Mouse (Mus musculus) retina, embryonic 14.5 days (tissue): ENCODE data around the gene Arfgef3.
"Not testable (repeated sequence)": the region's sequence is repeated elsewhere in the genome, so short reads cannot be mapped to it uniquely, and the experiment has no call there.

Experiments
- DNase-seq: peaks from one replicate; pipeline ENCODE4 v3.0.0-alpha.2; 2015; ENCODE audit warnings: low spot score

Gene Arfgef3

DNA sequence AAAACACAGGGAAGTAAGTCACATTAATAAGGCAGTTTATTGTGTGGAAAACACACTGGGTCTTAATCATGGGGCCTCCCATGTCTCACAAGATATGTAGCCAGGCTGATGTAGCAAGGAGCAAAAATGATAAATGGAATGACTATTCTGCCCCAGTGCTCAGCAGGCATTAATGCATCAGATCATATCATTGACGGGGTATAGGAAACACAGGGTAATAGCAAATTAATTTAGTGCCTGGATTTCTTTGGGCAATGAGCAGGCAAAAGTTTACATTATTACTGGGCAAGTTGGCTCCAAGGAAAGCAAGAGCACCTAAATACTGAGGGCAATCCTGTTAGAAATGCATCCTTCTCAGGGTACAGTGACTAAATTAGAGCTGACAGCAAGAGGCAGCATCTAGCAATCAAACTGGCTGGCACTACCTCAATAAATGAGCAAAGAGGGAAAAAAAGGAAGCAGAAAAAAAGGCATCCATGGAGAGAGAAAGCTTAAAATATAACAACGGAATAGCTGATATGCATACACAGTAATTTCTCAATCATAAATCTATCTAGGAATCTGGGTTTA lies 62.3 kb downstream of the Arfgef3 start:
- no peak for DNase-seq

DNA sequence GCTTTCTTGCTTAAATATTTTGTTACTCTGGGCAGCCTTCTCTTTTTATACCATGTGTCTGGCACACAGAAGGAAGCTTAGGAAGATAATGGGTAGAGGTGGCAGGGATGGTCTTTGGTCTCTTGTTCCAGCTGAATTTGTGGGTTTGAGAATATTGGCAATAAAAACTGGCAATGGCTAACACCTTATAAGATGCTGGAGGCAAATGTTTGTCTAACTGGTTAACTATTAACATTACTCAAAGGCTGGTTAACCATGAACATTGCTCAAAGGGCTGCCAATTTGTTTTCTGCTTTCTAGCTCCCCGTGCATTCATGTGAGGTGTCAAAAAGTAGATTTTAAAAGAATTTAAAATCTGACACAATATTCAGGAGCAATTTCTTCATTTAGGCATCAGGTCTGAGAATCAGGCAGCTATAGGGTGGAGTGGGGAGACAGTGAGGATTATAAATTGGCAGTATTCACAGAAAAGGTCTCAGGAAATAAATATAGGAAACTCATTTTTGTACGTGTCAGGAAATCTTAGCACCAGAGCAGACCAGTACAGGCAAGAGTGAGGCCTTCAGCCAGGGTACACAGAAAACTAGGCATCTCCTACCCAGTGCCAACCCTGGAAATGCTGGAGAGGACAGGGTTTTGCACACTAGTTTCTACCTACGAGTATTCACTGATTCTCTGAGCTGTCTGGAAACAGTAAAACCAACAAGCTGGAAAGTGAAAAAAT lies 62.9 kb downstream of the Arfgef3 start:
- no peak for DNase-seq

DNA sequence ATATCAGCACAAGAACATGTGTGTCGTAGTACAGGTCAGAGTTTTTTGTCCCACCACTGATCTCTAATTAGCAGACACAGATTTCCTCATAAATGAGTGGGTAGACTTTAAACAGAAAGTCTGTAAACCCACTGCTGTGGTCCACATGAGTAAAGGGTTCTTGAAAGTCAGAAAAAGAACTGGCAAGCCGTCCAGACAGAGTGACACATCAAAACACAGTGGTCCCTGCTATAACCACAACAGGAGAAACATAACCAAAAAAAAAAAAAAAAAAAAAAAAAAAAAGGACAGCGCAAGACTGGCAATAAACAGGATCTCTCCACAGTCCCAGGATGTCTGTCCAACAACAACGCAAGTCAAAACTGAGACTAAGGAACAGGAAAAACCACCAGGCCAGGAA lies 64.9 kb downstream of the Arfgef3 start:
- no peak for DNase-seq

- no peak for DNase-seq
Measured at GRCm38 (mm10) chr10:18664794-18665193, 79.0 kb downstream of the Arfgef3 start.

DNA sequence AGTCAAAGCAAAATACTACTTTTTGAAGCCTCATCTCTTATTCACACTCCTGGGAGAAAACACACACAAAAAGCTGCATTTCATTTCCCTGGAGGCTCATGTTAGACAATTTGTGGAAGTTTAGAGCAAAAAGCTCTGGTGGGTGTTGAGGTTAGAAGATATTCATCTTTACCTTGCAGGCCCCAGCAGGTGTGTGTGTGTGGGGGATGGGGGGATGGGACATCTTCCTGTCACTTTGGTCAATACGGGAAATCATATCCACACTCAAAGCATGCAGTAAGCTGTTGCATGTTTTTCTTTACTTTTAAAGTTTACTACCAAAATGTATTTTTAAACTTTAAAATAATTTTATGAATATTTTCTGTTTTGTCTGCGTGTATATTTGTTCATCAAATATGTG lies 79.7 kb downstream of the Arfgef3 start:
- no peak for DNase-seq

DNA sequence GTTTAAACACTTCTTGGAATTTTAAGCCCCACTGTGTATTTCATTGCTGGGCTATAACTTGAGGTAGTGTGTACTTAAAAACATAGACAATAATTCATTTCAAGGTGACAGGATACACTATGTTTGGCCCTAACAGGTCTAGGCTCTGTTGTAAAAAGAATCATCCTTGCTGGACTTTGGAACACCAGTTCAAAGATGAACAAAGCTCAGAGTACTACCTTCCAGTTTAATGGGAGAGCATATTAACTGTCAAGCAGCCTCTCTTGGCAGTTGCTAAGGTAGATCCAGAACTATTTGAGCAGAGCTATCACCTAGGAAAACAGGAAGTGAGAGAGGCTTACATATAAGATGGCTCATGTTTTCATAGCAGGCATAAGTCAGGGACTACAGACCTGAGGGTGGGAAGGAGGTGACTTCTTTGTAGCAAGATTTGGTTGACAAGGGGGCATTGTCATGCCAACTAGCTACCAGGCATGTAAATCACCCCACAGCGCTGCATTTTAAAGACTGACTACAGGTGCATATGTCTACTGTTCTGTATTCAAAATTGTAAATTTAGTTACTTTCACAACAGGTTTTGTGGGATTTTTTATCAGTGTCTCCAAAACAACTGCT lies 82.0 kb downstream of the Arfgef3 start:
- no peak for DNase-seq

GRCm38 (mm10) chr10:18660998-18661397 lies 82.8 kb downstream of the Arfgef3 start:
- no peak for DNase-seq

DNA sequence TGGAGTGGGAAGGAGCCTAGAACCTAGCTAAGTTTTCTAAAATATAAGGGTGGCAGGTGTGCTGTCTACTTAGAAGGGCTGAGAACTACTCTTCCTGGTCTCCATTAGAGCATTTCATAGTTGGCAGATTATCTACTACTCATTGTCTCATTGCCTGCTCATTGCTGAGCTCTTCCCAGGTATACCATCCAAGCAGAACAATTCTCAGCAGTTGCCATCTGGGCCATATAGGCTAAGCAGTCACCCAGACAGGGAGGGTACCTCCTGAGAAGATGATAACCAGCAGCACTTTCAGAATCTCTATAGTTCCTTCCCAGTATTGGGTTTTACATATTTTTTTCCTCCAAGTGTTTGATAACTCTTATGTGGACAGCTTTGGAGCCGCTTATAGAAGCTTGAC lies 86.2 kb downstream of the Arfgef3 start:
- no peak for DNase-seq

DNA sequence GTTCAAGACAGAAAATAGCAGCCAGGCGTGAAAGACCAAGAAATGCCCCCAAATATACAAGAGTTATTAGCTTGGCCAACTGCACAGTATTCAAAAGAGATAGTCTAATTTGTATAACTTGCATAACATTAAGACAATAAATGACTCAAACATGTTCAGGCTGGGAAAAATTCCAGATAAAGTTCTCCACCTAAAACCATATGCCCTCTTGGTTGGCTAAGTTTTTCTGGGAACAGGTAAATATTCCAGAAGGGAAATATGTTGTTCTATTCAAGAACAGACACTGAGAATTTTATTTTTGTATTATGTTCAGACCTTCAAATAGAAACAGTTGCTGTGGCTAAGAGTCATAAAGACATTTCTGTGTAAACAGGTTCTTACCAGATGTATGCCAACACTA lies 96.7 kb downstream of the Arfgef3 start:
- no peak for DNase-seq

GRCm38 (mm10) chr10:18646035-18646434 lies 97.7 kb downstream of the Arfgef3 start:
- no peak for DNase-seq

DNA sequence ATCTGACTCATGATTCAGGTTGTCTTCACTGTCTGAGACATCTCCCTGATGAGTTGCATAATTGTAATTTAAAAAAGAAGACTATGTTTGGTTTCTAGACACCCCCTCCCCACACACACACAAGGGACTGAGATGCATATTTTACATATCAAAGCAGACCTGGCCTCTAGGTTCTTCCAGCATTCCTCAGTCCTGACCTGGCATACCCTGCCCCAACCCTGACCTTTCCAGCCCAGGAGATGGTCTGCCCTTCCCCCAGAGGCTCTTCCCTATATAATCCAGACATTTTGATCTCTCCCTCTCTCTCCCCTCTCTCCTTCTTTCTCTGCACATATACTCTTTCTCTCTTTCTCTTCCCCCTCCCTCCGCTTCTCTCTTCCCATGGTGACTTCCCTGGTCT lies 99.4 kb downstream of the Arfgef3 start:
- DNase-seq = no peak

GRCm38 (mm10) chr10:18643506-18643905 lies 100.2 kb downstream of the Arfgef3 start:
- DNase-seq = no peak

- DNase-seq = no peak
Measured at GRCm38 (mm10) chr10:18642854-18643253, 100.9 kb downstream of the Arfgef3 start.

GRCm38 (mm10) chr10:18640596-18640995 lies 103.2 kb downstream of the Arfgef3 start:
- no peak for DNase-seq

DNA sequence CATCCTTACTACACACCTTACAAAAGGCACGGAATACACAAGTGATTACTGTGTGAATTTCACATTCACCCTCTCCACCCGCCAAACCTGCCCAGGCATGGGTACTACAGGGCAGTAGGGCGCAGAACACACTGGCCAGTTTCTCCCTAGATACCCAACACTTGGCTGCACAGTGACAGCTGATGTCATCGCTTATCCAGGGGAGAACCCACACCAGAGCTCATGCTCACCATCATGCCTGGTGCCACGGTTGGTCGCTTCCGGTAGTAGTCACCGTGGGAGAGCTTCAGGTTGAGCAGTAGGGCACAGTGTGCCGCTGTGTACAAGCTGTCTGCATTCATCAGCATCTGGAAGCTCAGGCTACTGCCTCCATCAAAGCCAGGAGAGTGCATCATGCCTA lies 108.3 kb downstream of the Arfgef3 start:
- no peak for DNase-seq

- no peak for DNase-seq
Measured at GRCm38 (mm10) chr10:18634405-18634985, 109.3 kb downstream of the Arfgef3 start.

DNA sequence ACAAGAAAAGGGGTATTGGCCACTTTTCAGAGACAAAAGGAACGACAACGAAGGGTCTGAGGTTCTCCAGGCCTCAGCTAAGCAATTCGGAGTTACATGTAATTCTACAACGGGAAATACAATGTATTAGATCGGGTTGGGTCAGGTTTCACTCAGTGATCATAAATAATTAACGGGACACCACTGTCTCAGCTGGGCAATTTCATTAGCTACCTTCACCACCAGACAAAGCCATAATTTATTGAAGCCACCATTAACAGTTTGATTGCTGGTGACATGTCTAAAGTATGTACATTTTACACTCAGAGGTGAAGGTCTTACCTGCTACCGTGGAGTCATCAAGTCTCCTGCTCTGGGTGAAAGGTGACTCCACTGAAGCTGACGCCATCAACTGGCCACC lies 113.3 kb downstream of the Arfgef3 start:
- DNase-seq = peak; percentile 35

- DNase-seq = no peak
Measured at GRCm38 (mm10) chr10:18627530-18627929, 116.2 kb downstream of the Arfgef3 start.

GRCm38 (mm10) chr10:18612796-18613195 lies 131.0 kb downstream of the Arfgef3 start:
- no peak for DNase-seq

DNA sequence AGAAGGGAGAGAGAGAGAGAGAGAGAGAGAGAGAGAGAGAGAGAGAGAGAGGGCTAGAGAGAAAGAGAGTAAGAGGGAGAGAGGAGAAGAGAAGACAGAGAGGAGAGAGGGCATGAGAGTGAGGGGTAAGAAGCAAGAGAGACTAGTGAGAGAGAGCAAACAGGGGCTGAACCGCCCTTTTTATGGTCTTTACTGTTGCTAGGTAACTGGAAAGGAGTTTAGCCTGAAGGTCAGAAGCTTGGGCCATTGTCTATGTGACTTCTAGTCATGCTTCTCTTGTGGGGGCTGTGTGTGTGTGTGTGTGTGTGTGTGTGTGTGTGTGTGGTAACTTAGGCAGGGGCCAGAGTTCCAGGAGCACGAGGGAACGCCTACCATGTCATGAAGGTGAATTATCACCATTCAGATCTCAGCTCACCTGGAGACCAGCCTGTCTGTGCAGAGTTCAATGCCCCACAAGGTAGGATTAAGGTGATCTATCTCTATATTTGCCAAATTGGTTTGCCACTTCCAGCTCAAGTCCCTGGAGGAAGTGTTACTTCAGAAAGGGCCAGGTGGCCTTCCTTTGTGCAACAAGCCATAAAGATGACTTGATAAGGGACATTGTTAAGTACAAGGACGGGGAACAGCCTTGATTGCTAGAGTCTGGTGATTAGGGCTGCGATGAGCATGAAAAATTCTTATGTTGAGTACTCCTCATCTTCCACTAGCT lies 138.8 kb downstream of the Arfgef3 start:
- DNase-seq = not testable (repeated sequence)

DNA sequence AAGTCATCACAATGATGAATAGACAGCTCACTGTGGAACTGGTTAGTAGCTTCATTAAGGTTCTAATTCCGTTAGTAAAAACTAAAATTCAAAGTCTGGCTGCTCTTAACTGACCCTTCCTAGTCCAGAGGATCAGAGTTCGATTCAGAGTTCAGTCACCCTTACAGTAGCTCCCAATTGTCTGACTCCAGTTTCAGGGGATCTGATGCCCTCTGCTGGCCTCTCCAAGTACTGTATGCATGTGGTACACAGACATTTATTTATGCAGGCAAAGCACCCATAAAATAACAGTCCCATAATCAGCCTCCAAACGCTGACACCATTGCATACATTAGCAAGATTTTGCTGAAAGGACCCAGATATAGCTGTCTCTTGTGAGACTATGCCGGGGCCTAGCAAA lies 141.7 kb downstream of the Arfgef3 start:
- peak; percentile 84 for DNase-seq

DNA sequence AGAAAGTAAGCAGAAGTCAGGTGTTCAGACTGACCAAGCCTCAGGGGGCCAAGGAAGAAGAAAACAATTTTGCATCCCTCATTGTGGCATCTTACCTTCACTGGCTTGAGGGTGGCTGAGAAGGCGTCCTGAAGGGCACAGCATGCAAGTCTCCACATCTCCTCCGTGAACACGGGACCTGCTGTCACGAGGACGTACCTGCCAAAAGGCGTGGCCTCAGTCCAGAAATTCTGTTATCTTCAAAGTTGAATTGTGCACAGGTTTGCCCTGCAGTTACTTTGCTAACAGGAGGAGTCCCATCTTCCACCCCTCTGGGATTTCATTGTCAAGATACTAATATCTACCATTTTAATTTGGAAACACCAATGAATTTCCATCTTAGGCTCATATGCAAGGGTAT lies 146.1 kb downstream of the Arfgef3 start:
- DNase-seq = no peak

DNA sequence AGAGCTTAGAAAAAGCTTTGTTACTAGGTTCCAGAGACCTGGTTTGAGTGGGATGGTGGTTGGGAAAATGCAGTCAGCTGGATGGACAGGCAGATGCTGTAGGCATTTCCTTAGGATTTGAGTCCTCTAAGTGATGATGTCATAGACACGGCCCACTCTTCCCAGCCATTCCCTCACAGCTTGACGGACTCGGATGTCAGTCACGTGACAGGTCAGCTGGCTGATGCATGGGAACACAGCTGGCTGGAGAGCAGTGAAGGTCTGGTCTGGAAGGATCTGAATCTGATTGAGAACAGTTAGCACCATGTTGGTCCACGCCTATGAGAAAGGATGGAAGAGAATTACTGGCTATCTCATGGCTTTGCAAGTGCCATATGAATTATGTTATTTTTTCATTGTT lies 154.3 kb downstream of the Arfgef3 start:
- no peak for DNase-seq
